Mouse (Mus musculus) urinary bladder, adult 18-20 months (tissue): ENCODE measurements around the gene Arhgap23.

ENCODE experiments used
- DNase-seq, 2 experiments: peaks; one replicate each; pipeline ENCODE4 v3.0.0; 2022; ENCODE audit warnings: low spot score in 2 of 2, mixed read lengths in 2 of 2

The Arhgap23 gene

DNA sequence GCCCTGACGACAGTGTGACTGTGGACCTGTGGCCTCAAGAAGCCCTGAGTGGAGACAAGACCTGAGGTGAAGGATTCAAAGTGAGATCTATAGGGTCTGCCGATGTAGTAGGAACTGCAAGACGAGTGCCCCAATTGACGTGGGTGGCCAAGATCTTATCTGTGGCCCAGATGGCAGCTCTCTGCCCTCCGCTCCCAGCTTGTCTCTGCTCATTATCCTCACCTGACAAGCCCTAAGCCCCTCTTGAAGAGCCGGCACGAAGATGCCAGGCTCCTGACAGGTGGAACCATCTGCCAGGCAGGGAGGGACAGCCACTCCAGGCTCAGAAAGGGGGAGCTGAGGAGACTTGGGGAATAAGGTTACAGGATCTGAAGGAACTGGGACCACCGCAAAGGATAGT lies 117.0 kb downstream of the Arhgap23 start:
- DNase-seq = no peak

GRCm38 (mm10) chr11:97532950-97533582 lies 117.7 kb downstream of the Arhgap23 start:
- DNase-seq = no peak

GRCm38 (mm10) chr11:97533653-97534052 lies 118.3 kb downstream of the Arhgap23 start:
- DNase-seq = no peak

DNA sequence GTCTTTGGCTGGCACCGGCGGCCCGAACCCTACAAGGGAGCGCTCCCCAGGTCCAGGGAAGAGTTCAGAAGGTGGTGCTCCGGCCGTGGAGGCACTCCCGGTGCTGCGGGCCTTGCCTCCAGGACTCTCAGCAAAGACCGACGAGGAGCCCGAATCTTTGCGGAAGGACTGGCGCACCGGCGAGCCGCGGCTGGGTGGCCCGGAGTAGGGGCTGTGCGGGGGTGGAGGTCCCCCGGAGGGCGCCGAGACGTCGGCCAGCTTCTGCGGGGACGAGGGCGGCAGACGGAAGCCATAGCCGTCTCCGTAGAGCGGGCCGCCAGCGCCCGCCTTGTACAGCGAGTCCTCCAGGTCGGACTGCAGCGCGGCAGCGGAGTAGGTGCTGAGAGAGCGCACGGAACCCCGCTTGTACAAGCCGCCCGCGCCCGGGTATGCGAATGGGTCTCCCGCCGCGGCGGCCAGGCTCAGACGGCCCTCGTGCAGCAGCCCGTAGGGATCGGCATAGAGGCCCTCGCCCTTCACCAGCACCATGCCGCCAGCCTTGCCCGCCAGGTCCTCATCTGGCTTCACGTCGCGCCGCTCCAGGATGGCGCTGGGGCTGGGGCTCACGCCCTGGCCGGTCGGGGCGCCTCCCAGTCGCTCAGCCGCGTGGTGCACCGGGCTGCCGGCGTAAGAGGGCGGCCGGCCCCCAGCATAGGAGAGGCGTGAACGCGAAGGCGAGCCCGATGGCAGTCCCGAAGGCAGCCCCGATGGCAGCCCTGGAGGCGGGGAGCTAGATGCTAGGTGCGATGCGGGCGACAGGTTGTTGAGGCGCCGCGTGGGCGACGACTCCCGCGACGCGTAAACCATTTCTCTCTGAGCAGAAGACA lies 119.3 kb downstream of the Arhgap23 start:
- peak in 1 of 2 experiments; percentile 31 for DNase-seq

- no peak for DNase-seq
These were observed 119.9 kb downstream of the Arhgap23 start for GRCm38 (mm10) chr11:97535308-97535630.

GRCm38 (mm10) chr11:97535660-97536059 lies 120.3 kb downstream of the Arhgap23 start:
- DNase-seq = no peak

DNA sequence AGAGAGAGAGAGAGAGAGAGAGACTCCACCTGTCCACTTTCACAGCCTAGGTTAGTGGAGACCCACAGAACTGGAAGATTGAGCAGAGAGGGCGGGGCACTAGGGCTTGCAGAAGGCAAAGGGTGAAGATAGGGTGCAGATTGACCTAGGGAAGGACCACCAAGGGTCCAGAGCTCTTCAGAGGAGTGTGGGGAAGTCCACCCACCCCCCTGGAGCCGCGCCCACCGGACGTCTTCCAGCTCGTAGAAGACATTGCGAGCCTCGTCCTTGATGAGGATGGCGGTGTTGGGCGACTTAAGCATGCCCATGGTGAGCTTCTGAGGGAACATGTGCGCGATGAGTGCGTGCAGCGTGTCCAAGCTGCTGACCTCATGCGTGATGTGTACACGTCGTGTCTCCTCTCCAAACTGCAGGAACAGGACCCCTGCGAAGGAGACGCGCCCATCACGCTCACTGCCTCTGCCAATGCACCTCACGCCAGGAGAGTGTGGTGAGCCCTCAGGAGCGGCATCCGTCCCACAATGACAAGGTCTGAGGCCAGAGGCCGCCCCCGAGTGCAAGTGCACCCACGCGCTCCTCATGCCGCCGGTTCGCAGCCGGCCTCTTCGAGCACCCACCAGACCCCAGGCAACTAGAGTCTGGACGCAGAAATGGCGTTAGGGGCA lies 120.9 kb downstream of the Arhgap23 start:
- no peak for DNase-seq

DNA sequence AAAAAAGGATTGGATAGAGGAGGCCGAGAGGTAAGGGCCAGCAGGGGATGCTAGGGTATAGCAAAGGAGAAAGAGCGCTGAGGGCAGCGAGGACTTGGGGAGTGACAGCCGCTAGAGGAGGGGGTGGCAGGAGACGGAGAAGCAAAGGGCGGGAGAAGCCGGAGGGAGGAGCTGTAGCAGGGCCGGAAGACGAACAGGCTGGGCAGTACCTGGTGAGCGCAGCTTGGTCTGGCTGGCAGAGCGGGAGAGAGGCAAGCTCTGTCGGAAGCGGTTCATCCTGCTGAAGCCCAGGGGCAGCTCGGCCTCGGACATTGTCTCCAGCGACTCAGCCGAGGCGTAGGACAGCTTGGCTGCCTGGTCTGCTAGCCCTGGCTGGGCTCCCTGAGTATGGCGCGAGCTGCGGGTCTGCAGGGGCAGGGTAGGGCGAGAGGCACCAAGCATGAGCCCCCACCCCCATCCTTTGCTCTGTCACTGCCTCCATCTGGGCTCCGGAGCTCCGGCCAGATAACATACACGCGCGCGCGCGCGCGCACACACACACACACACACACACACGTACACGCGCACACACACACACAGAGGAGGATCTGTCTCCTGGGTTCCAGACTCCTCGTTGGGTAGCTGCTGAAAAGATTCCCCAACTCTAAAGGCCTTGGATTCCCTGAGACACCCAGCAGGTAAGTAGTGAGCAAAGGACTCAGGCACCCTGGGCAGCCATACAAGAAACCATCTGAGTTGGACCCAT lies 121.7 kb downstream of the Arhgap23 start:
- no peak for DNase-seq

- no peak for DNase-seq
These were observed 122.3 kb downstream of the Arhgap23 start for GRCm38 (mm10) chr11:97537580-97538089.

- DNase-seq = no peak
These were observed 124.3 kb downstream of the Arhgap23 start for GRCm38 (mm10) chr11:97539622-97540021.

- no peak for DNase-seq
These were observed 124.8 kb downstream of the Arhgap23 start for GRCm38 (mm10) chr11:97540136-97540535.

GRCm38 (mm10) chr11:97540604-97541003 lies 125.3 kb downstream of the Arhgap23 start:
- DNase-seq = no peak

- DNase-seq = no peak
These were observed 127.1 kb downstream of the Arhgap23 start for GRCm38 (mm10) chr11:97542171-97543150.

DNA sequence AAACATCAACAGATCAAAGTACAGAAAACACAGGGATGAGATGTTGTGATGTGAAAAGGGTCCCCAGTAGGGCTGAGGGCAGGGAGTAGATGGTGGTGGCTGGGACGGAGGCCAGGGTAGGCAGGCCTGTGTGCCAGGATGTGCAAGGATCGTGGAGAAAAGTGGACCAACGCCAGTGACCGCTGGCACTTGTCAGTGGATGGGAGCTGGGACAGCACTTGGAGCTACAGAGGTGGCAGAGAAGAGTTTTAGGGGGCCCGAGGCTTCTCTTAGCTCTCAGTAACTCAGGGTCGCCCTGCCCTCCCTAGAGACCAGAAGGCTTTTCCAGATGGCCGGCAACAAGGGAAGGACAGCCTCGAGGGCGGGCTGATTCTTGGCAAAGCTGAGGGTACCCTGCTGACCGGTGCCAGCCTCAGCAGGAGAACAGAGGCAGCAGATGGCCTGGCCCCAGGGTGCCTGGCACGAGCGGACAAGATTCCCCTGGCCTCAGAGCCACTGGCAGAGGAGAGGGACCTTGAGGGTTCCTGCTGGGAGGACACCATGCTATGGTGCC lies 127.9 kb downstream of the Arhgap23 start:
- no peak for DNase-seq

- DNase-seq = no peak
These were observed 128.6 kb downstream of the Arhgap23 start for GRCm38 (mm10) chr11:97543883-97544282.

DNA sequence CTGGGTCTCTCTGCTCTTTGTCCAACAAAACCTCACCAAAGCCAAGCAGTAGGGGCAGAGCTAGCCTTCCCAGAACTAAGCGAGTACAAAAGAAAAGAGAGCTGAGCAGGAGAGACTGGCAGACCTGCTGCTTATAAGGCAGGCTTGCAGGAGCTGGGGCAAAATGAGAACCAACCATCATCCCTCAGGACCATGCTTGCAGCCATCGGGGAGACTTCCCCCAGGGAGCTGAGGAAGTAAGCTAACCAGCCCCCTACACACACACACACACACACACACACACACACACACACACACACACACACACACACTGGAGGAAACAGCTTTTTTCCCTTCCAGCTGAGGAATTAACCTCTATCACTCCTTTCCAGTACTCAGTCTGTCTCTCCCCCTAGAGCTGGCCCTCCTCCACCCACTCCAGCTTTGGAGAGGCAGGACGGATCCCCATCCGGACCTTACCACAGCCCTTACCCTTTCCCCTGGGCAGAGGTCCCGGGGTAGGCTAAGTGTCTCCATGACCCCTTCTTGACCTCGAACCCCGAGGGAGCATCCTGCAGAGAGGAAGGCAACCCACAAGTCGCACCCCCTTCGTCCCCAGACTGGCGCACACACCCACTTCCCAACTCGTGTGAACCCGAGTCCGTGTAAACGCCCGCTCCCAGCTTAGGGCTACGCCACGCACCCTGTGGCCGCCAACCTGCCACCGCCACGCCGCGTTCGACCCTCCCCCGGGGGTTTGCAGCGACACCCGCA lies 130.7 kb downstream of the Arhgap23 start:
- DNase-seq = no peak

GRCm38 (mm10) chr11:97546804-97547411 lies 131.6 kb downstream of the Arhgap23 start:
- DNase-seq = no peak

GRCm38 (mm10) chr11:97547957-97548706 lies 132.8 kb downstream of the Arhgap23 start:
- DNase-seq = no peak
